Mouse (Mus musculus) ES-Bruce4 (cell line): ENCODE measurements around the gene Lrmda.

Experiments used
- EP300 ChIP-seq: IDR thresholded peaks from 2 replicates; pipeline ENCODE4 v1.6.1; 2011; ENCODE audit warnings: low read depth, low read length; ENCODE audit not compliant: insufficient read depth
- POLR2A ChIP-seq: IDR thresholded peaks from one replicate; pipeline ENCODE4 v1.8.1; 2011; ENCODE audit warnings: low read length; ENCODE audit not compliant: insufficient read depth

DNA sequence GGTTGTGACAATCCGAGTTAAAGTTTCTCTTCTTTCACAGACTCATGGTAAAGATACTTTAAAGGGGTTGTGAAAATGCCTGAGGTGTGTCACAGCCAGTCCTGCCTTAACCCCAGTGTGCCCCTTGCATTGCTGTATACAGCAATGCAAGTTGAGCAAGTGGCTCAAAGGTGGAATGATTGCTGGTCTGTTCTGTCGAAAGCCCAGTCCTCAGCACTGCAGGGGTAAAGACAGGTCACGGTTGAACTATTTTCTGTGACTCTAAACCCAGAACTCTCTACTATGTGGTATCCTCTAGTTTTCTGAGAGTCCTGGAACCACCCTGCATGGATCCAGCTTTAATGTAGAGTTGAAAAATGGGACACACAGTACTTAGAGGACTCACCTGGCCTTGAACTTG, 87.3 kb downstream of the Lrmda start:
- TF ChIP-seq POLR2A (no peak), EP300 (no peak)
